Mouse (Mus musculus) megakaryocyte, embryonic 14.5 days (primary cell): ENCODE results near the gene Nemf.

Experiments used
- FLI1 ChIP-seq: IDR thresholded peaks from 2 replicates; pipeline ENCODE4 v1.6.1; 2012; ENCODE audit warnings: low read length, inconsistent platforms, mixed read lengths
- GATA1 ChIP-seq: IDR thresholded peaks from 3 replicates; pipeline ENCODE4 v1.6.1; 2012; ENCODE audit warnings: mixed read lengths, low read length, inconsistent platforms, borderline replicate concordance

DNA sequence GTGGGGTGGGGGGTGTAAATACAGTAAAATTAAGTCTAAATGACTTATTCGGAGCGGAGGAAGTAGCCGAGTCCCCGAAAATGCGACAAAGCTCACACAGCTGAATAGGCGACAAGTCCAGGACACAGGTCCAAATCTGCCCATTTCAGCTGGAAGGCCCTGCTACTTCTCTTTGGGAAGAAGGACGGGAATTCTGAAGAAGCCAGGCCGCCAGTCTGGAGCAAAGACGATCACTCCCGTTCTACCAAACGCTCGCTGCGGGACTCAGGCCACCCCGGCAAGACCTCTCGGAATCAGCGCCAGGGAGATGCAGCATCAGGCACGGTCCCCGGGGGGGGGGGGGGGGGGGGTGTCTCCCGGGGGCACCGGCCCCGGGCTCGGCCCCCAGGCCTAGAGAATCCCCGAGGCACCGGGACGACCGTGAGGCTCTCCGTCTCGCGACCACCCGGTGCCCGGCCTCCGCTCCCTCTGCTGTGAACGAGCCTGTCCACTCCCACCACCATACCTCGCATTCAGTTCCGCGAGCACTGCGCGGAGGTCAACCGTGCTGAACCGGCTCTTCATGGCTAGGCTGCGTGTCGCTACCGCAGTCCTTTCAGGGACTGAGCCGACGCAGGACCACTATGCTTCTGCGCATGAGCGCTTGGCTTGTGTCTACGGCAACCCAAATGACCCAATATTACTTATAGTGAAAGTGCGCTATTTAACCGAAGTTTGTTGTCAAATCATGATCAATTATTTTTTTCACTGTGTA is at the start of gene Nemf:
- TF ChIP-seq GATA1 (no peak), FLI1 (no peak)
